Mouse (Mus musculus) MEL (cell line): ENCODE results near the gene Igsf21. TPM values are rescaled to one million over a fixed set of nuclear protein-coding genes. Genes with fewer than 3 reads are reported as not detected.

ENCODE experiments used
- DNase-seq: peaks from one replicate; pipeline ENCODE4 v3.0.0; 2011; ENCODE audit warnings: low read depth, low spot score
- H3K27ac ChIP-seq: 2 replicates; pipeline ENCODE4 v1.5.1; 2012; ENCODE audit warnings: low read depth, mild to moderate bottlenecking, control low read depth, low read length, moderate library complexity; ENCODE audit not compliant: control insufficient read depth
- H3K27me3 ChIP-seq, 2 experiments: fragments of 150-350 bp in 1 of 2; sonication (generic) in 1 of 2; 2 replicates each; pipeline ENCODE4 v1.6.1; 2012; ENCODE audit warnings: low read length in 2 of 2, mild to moderate bottlenecking in 2 of 2, improper control_type of control experiment in 1 of 2, moderate library complexity in 1 of 2; ENCODE audit not compliant: insufficient read depth in 2 of 2, control insufficient read depth in 1 of 2
- H3K36me3 ChIP-seq, 2 experiments: 2 replicates each; pipeline ENCODE4 v1.6.1; 2012 to 2014; ENCODE audit warnings: low read length in 2 of 2, improper control_type of control experiment in 1 of 2, inconsistent platforms in 1 of 2, mild to moderate bottlenecking in 1 of 2; ENCODE audit not compliant: insufficient read depth in 2 of 2, control insufficient read depth in 1 of 2
- H3K4me1 ChIP-seq, 2 experiments: fragments of 150-350 bp in 1 of 2; sonication (generic) in 1 of 2; 2 replicates each; pipeline ENCODE4 v1.6.1; 2012; ENCODE audit warnings: low read length in 2 of 2, improper control_type of control experiment in 1 of 2, mild to moderate bottlenecking in 1 of 2; ENCODE audit not compliant: insufficient read depth in 2 of 2, control insufficient read depth in 1 of 2
- H3K4me3 ChIP-seq, 2 experiments: fragments of 150-350 bp in 1 of 2; sonication (generic) in 1 of 2; 2 replicates each; pipeline ENCODE4 v1.5.1; 2012; ENCODE audit warnings: low read depth in 2 of 2, low read length in 2 of 2, mild to moderate bottlenecking in 2 of 2, moderate library complexity in 2 of 2, control low read depth in 1 of 2, improper control_type of control experiment in 1 of 2; ENCODE audit not compliant: control insufficient read depth in 1 of 2, insufficient read depth in 1 of 2
- H3K79me2 ChIP-seq: 2 replicates; pipeline ENCODE4 v1.6.1; 2012; ENCODE audit warnings: mild to moderate bottlenecking, low read length, moderate library complexity; ENCODE audit not compliant: control insufficient read depth, poor library complexity, insufficient read depth
- H3K9ac ChIP-seq: 2 replicates; pipeline ENCODE4 v1.6.1; 2012; ENCODE audit warnings: low read depth, mild to moderate bottlenecking, control low read depth, low read length, moderate library complexity; ENCODE audit not compliant: control insufficient read depth, poor library complexity, severe bottlenecking
- H3K9me3 ChIP-seq: fragments of 150-350 bp; sonication (generic); replicated peaks from 2 replicates; pipeline ENCODE4 v1.6.1; 2012; ENCODE audit warnings: mild to moderate bottlenecking, low read length, improper control_type of control experiment, moderate library complexity; ENCODE audit not compliant: insufficient read depth
- BHLHE40 ChIP-seq: IDR thresholded peaks from 2 replicates; pipeline ENCODE4 v1.6.1; 2012; ENCODE audit warnings: low read depth, mild to moderate bottlenecking, inconsistent platforms, low read length, improper control_type of control experiment, borderline replicate concordance
- CHD2 ChIP-seq: IDR thresholded peaks from 2 replicates; pipeline ENCODE4 v1.6.1; 2011; ENCODE audit warnings: low read length, improper control_type of control experiment
- CTCF ChIP-seq, 3 experiments: IDR thresholded peaks in 2 of 3; conservative IDR thresholded peaks in 1 of 3; 2 replicates each; pipeline ENCODE4 v1.5.1; 2011 to 2012; ENCODE audit warnings: low read length in 3 of 3, low read depth in 2 of 3, mild to moderate bottlenecking in 2 of 3, improper control_type of control experiment in 1 of 3, inconsistent platforms in 1 of 3, mixed read lengths in 1 of 3, moderate library complexity in 1 of 3; ENCODE audit not compliant: control insufficient read depth in 1 of 3, insufficient read depth in 1 of 3, poor library complexity in 1 of 3, severe bottlenecking in 1 of 3
- GABPA ChIP-seq: IDR thresholded peaks from 2 replicates; pipeline ENCODE4 v1.6.1; 2012; ENCODE audit warnings: low read depth, mild to moderate bottlenecking, inconsistent platforms, low read length, improper control_type of control experiment, moderate library complexity
- JUND ChIP-seq: IDR thresholded peaks from 2 replicates; pipeline ENCODE4 v1.6.1; 2011; ENCODE audit warnings: low read depth, mild to moderate bottlenecking, improper control_type of control experiment, low read length
- MAFK ChIP-seq: IDR thresholded peaks from 2 replicates; pipeline ENCODE4 v1.6.1; 2011; ENCODE audit warnings: low read depth, mild to moderate bottlenecking, low read length, improper control_type of control experiment, borderline replicate concordance
- MAZ ChIP-seq: IDR thresholded peaks from 2 replicates; pipeline ENCODE4 v1.6.1; 2012; ENCODE audit warnings: low read depth, mild to moderate bottlenecking, inconsistent platforms, low read length, improper control_type of control experiment
- MEF2A ChIP-seq: IDR thresholded peaks from 2 replicates; pipeline ENCODE4 v1.6.1; 2014; ENCODE audit warnings: low read depth, mild to moderate bottlenecking, inconsistent platforms, low read length, improper control_type of control experiment; ENCODE audit not compliant: poor library complexity, insufficient replicate concordance, severe bottlenecking; ENCODE audit errors: extremely low read depth
- MYB ChIP-seq: IDR thresholded peaks from 2 replicates; pipeline ENCODE4 v1.6.1; 2011; ENCODE audit warnings: mild to moderate bottlenecking, low read depth, low read length, improper control_type of control experiment
- NELFE ChIP-seq: IDR thresholded peaks from 2 replicates; pipeline ENCODE4 v1.6.1; 2011; ENCODE audit warnings: low read depth, low read length, improper control_type of control experiment
- POLR2A ChIP-seq, 2 experiments: IDR thresholded peaks; 2 replicates each; pipeline ENCODE4 v1.6.1; 2011 to 2012; ENCODE audit warnings: low read length in 2 of 2, mild to moderate bottlenecking in 2 of 2, control low read depth in 1 of 2, improper control_type of control experiment in 1 of 2, low read depth in 1 of 2, moderate library complexity in 1 of 2; ENCODE audit not compliant: control insufficient read depth in 1 of 2, insufficient read depth in 1 of 2, poor library complexity in 1 of 2
- POLR2AphosphoS5 ChIP-seq: IDR thresholded peaks from 2 replicates; pipeline ENCODE4 v1.6.1; 2012; ENCODE audit warnings: low read depth, borderline replicate concordance, mild to moderate bottlenecking, inconsistent platforms, low read length, moderate library complexity, mixed read lengths
- RCOR1 ChIP-seq: IDR thresholded peaks from 2 replicates; pipeline ENCODE4 v1.6.1; 2012; ENCODE audit warnings: low read depth, mild to moderate bottlenecking, inconsistent platforms, low read length, improper control_type of control experiment
- SIN3A ChIP-seq: IDR thresholded peaks from 2 replicates; pipeline ENCODE4 v1.6.1; 2012; ENCODE audit warnings: low read length, improper control_type of control experiment, inconsistent platforms
- TBP ChIP-seq: IDR thresholded peaks from 2 replicates; pipeline ENCODE4 v1.8.0; 2011; ENCODE audit warnings: low read depth, low read length, improper control_type of control experiment
- TCF12 ChIP-seq: IDR thresholded peaks from 2 replicates; pipeline ENCODE4 v1.6.1; 2014; ENCODE audit warnings: low read depth, mild to moderate bottlenecking, inconsistent platforms, low read length, improper control_type of control experiment, moderate library complexity
- ZNF384 ChIP-seq: IDR thresholded peaks from 2 replicates; pipeline ENCODE4 v1.6.1; 2012; ENCODE audit warnings: low read depth, mild to moderate bottlenecking, inconsistent platforms, low read length, improper control_type of control experiment
- polyA plus RNA-seq, 2 experiments: library from polyadenylated mRNA; stranded (reverse) in 1 of 2; unstranded in 1 of 2; fragments of >175 nt in 1 of 2; fragments of >200 nt in 1 of 2; gene quantifications; 2 replicates each; pipeline versions ENCODE4 v1.2.1 to v1.2.4; 2012; ENCODE audit warnings: low replicate concordance in 2 of 2, low read depth in 1 of 2; ENCODE audit not compliant: insufficient read length in 2 of 2, insufficient read depth in 1 of 2, missing spikeins in 1 of 2
- total RNA-seq: library from RNA; depleted of rRNA; stranded (reverse); fragments of 300-350 nt; gene quantifications from 2 replicates; pipeline ENCODE4 v1.2.3, GENCODE M21; 2012

Igsf21 gene
- total and polyA plus RNA-seq, 3 experiments: not detected

DNA sequence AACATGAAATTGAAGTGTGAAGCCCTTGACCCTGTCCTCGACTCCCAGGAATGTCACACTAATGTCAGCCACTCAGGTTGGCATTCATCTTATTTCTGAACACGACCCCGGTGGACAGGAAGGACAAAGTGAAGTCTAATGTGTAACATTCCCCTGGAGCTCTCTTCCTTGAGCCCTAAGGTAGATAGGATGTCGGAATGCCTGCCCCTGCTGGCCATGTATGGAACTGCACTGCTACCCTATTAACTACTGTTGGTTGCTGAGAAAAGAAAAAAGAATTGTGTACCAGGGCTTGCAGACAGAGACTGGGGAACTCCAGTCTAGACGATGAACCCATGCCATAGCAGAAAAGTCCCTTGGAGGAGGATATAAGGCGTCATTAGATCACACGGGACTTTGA, 93.5 kb downstream of the Igsf21 start:
- TF ChIP-seq CHD2: no peak
- no peak for TF ChIP-seq RCOR1
- peak in 2 of 3 experiments; percentile 7 to 51; a peak in 3 of 6 replicates for TF ChIP-seq CTCF (IDR thresholded peaks at IDR 0.05 in 2 of 3, conservative IDR thresholded peaks at IDR 0.05 in 1 of 3; ENCODE audit: control insufficient read depth in 1 of 3, insufficient read depth in 1 of 3, low read depth in 2 of 3, low read length in 3 of 3, poor library complexity in 1 of 3, severe bottlenecking in 1 of 3)
- TF ChIP-seq, all 39 proteins: peak for 1
- H3K27me3 ChIP-seq: no peaks in the 10 kb centered on the region
- H3K27ac ChIP-seq: no peak overlapping the region
- H3K36me3 ChIP-seq: no peaks in the 10 kb centered on the region
- H3K4me3 ChIP-seq: no peak overlapping the region
- H3K9ac ChIP-seq: no peak overlapping the region
- H3K4me1 ChIP-seq: no peaks in the 10 kb centered on the region
- no peaks in the 10 kb centered on the region for H3K79me2 ChIP-seq
- DNase-seq: peak; percentile 3
- no peaks in the 10 kb centered on the region; the same call in 1 of the 2 replicates for H3K9me3 ChIP-seq

- Histone ChIP-seq H3K4me1 (no peaks in the 10 kb centered on the region), H3K36me3 (no peaks in the 10 kb centered on the region), H3K9me3 (no peaks in the 10 kb centered on the region; the same call in 1 of the 2 replicates), H3K27me3 (no peaks in the 10 kb centered on the region), H3K79me2 (no peaks in the 10 kb centered on the region), H3K27ac (no peak overlapping the region), H3K9ac (no peak overlapping the region), H3K4me3 (no peak overlapping the region)
- TF ChIP-seq POLR2AphosphoS5 (no peak), MAZ (no peak), TCF12 (no peak), MYB (no peak), RCOR1 (no peak), POLR2A (IDR thresholded peaks at IDR 0.05; ENCODE audit: control insufficient read depth in 1 of 2, insufficient read depth in 1 of 2, low read depth in 1 of 2, low read length in 2 of 2, poor library complexity in 1 of 2) (no peak), GABPA (no peak), NELFE (no peak), MEF2A (no peak), CHD2 (no peak), JUND (no peak), ZNF384 (no peak), SIN3A (no peak), MAFK (no peak), TBP (no peak), BHLHE40 (no peak)
- no peak for DNase-seq
Measured at GRCm38 (mm10) chr4:140149706-140150105, 96.9 kb downstream of the Igsf21 start.
